22 mouse cellular contexts compared by ENCODE assay signal in the genomic region with DNA sequence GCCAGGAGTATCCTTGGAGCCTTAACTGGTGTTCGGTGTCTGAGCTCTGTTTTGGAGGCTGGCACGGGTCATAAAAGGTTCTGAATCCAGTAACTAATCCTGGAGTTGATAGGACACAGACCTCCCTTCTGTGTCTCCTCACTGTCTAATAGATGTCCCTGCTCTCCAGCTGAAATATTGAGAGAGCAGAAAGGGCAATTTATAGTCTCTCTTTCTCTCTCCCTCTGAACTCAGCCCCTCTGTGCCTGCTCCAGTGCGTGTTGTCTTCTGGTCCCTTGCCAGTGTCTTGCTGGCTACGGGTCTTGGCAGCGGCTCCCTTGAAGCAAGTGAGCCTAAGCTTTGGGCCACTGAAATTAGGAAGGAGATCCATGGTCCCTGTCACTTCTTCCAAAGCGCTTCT. TPM values are rescaled to one million over a fixed set of nuclear protein-coding genes. Genes with fewer than 3 reads are reported as not detected.
A peak's percentile ranks its signal among the peaks of the same experiment; 100 is the strongest.
DNase-seq lines count a peak whose midpoint lies in the region; ATAC-seq lines count a peak whose summit lies in the region.
"Had no signal": no experiment of that assay in that cellular context is flagged by ENCODE, and none has a peak within 500 bp of the region (broad histone marks: within the 10 kb centered on the region; RNA-seq: fewer than 3 reads in every experiment).

No protein-coding gene starts in this region.

- H3K4me3 ChIP-seq in intestine, embryonic 14.5 days (ENCODE audit: low read depth, low read length), result no peak overlapping the region
- H3K4me3 ChIP-seq in intestine, embryonic 16.5 days (ENCODE audit: low read length), result no peak overlapping the region
- H3K4me3 ChIP-seq: heart, adult 2 months; liver, embryonic 13.5 days; neural tube, embryonic 13.5 days had no signal

- 37% methylated on average over 6 of the region's 6 CpGs for WGBS in intestine, embryonic 14.5 days
- 50% methylated on average over 6 of the region's 6 CpGs for WGBS in intestine, embryonic 16.5 days

- DNase-seq in adrenal gland, adult 2 months, result peak; percentile 65
- DNase-seq in adrenal gland, adult 8-10 months, result no peak
- peak; percentile 51 for DNase-seq in intestine, embryonic 14.5 days (ENCODE audit: low spot score)
- DNase-seq in ovary, postnatal 36 days (ENCODE audit: low spot score), result peak; percentile 34
- DNase-seq in ovary, adult 18-20 months (ENCODE audit: low spot score), result no peak
- DNase-seq in skeletal muscle tissue, adult 2 months (ENCODE audit: low read depth, low spot score), result peak; percentile 40
- DNase-seq in left cerebral cortex, postnatal 36 days (ENCODE audit: low spot score in 2 of 2), result no peak
- DNase-seq: cerebellum, adult 11 months; heart, adult 2 months; heart, postnatal 10 days; liver, embryonic 13.5 days; retina, postnatal 1 day; spleen, adult 18-20 months; thymus, postnatal 4 days had no signal

- peaks cover 27% of the 10 kb centered on the region for H3K36me3 ChIP-seq in intestine, embryonic 14.5 days (ENCODE audit: control insufficient read depth, insufficient read depth, low read length)
- H3K36me3 ChIP-seq in intestine, embryonic 16.5 days (ENCODE audit: control insufficient read depth, insufficient read depth, low read length), result peaks cover 11% of the 10 kb centered on the region

- no peak overlapping the region for H3K9ac ChIP-seq in intestine, embryonic 14.5 days (ENCODE audit: low read length)
- H3K9ac ChIP-seq in intestine, embryonic 16.5 days (ENCODE audit: low read depth, low read length), result no peak overlapping the region
- H3K9ac ChIP-seq: liver, embryonic 13.5 days; neural tube, embryonic 13.5 days had no signal

- no peak overlapping the region; the same call in 1 of the 2 replicates for H3K27ac ChIP-seq in intestine, embryonic 14.5 days (ENCODE audit: low read depth)
- no peak overlapping the region for H3K27ac ChIP-seq in intestine, embryonic 16.5 days (ENCODE audit: low read length)
- H3K27ac ChIP-seq: heart, adult 2 months; liver, embryonic 13.5 days; neural tube, embryonic 13.5 days had no signal

- H3K4me2 ChIP-seq in intestine, embryonic 14.5 days (ENCODE audit: low read length), result no peak overlapping the region
- H3K4me2 ChIP-seq in intestine, embryonic 16.5 days (ENCODE audit: low read depth, low read length), result no peak overlapping the region
- H3K4me2 ChIP-seq: liver, embryonic 13.5 days; neural tube, embryonic 13.5 days had no signal

- intact Hi-C loops in left cerebral cortex, postnatal 36 days (cut with DNase I), result no loop called here

- peaks cover 13% of the 10 kb centered on the region for H3K4me1 ChIP-seq in intestine, embryonic 14.5 days (replicated peaks; ENCODE audit: control insufficient read depth, insufficient read depth, low read length)
- H3K4me1 ChIP-seq in intestine, embryonic 16.5 days (ENCODE audit: control insufficient read depth, insufficient read depth, low read length), result peaks cover 12% of the 10 kb centered on the region

- H3K9me3 ChIP-seq in intestine, embryonic 14.5 days (ENCODE audit: control insufficient read depth, low read length), result no peaks in the 10 kb centered on the region
- no peaks in the 10 kb centered on the region for H3K9me3 ChIP-seq in intestine, embryonic 16.5 days (ENCODE audit: control insufficient read depth, low read length)
- H3K9me3 ChIP-seq: liver, embryonic 13.5 days; neural tube, embryonic 13.5 days had no signal

- ATAC-seq in intestine, embryonic 14.5 days (replicated peaks; ENCODE audit: low FRiP score, low TSS enrichment, low read depth), result no peak
- ATAC-seq in intestine, embryonic 16.5 days, result no peak
- ATAC-seq: forebrain, embryonic 16.5 days; hindbrain, embryonic 16.5 days; midbrain, embryonic 16.5 days; Patski had no signal

- H3K27me3 ChIP-seq in intestine, embryonic 14.5 days (replicated peaks; ENCODE audit: control insufficient read depth, insufficient read depth, low read length), result 0 out of 2 replicates have a peak, but pooled peaks cover 5% of the 10 kb centered on the region
- no peaks in the 10 kb centered on the region for H3K27me3 ChIP-seq in intestine, embryonic 16.5 days (replicated peaks; ENCODE audit: control insufficient read depth, insufficient read depth, low read length)
- H3K27me3 ChIP-seq: Patski had no signal

RNA-seq across cellular contexts. Expression of a gene that starts 6.4 kb away (rescaled TPM):
- 10 to 100 TPM; 30.7 to 37.3 TPM for total RNA-seq in adrenal gland, adult 2 months (2021)
- 6.5 and 7.6 TPM in 2 replicates for polyA plus RNA-seq in adrenal gland, adult 2 months (2012; rRNA removed)
- total RNA-seq in adrenal gland, adult 8-10 months (2022), result 10 to 100 TPM; 31.7 to 43.6 (median 38.0) TPM
- 13.4 and 14.9 TPM in 2 replicates for polyA plus RNA-seq in intestine, embryonic 14.5 days (2014; fragmentation: Nextera tagmentation; extraction: Ambion mirVana)
- polyA plus RNA-seq in intestine, embryonic 16.5 days (2015; fragmentation: Nextera tagmentation; extraction: Ambion mirVana), result 18.2 and 18.4 TPM in 2 replicates
- total RNA-seq in left cerebral cortex, postnatal 36 days (2021), result 1 to 10 TPM; 8.1 to 9.0 TPM

RNA-seq across cellular contexts. Expression of a gene that starts 26.5 kb away (rescaled TPM):
- not detected for total RNA-seq in adrenal gland, adult 2 months (2021)
- not detected in 2 replicates for polyA plus RNA-seq in adrenal gland, adult 2 months (2012; rRNA removed)
- under 1 TPM in 1 of 4 experiments, not detected in 3; 0.24 TPM for total RNA-seq in adrenal gland, adult 8-10 months (2022)
- 0.15 and 0.42 TPM in 2 replicates for polyA plus RNA-seq in intestine, embryonic 14.5 days (2014; fragmentation: Nextera tagmentation; extraction: Ambion mirVana)
- 0.31 and 0.36 TPM in 2 replicates for polyA plus RNA-seq in intestine, embryonic 16.5 days (2015; fragmentation: Nextera tagmentation; extraction: Ambion mirVana)
- total RNA-seq in left cerebral cortex, postnatal 36 days (2021), result not detected
- total RNA-seq: left cerebral cortex, postnatal 25 days had no signal
- polyA plus RNA-seq: forebrain, embryonic 16.5 days; hindbrain, embryonic 16.5 days; liver, embryonic 13.5 days; midbrain, embryonic 16.5 days; testis, adult 2 months had no signal

RNA-seq across cellular contexts. Expression of a gene that starts 33.5 kb away (rescaled TPM):
- 10 to 100 TPM in 1 of 2 experiments, 1 to 10 TPM in 1; 3.3 to 14.4 TPM for total RNA-seq in adrenal gland, adult 2 months (2021)
- 4.1 and 7.4 TPM in 2 replicates for polyA plus RNA-seq in adrenal gland, adult 2 months (2012; rRNA removed)
- total RNA-seq in adrenal gland, adult 8-10 months (2022), result 10 to 100 TPM in 2 of 4 experiments, 1 to 10 TPM in 2; 2.7 to 16.3 (median 7.6) TPM
- 3.8 and 4.0 TPM in 2 replicates for polyA plus RNA-seq in intestine, embryonic 14.5 days (2014; fragmentation: Nextera tagmentation; extraction: Ambion mirVana)
- polyA plus RNA-seq in intestine, embryonic 16.5 days (2015; fragmentation: Nextera tagmentation; extraction: Ambion mirVana), result 4.6 and 5.2 TPM in 2 replicates
- 1 to 10 TPM; 3.5 to 4.4 TPM for total RNA-seq in left cerebral cortex, postnatal 36 days (2021)

RNA-seq across cellular contexts. Expression of a gene that starts 44.1 kb away (rescaled TPM):
- 10 to 100 TPM; 44.9 to 47.9 TPM for total RNA-seq in adrenal gland, adult 2 months (2021)
- 24.2 and 26.0 TPM in 2 replicates for polyA plus RNA-seq in adrenal gland, adult 2 months (2012; rRNA removed)
- 10 to 100 TPM; 33.1 to 44.9 (median 41.1) TPM for total RNA-seq in adrenal gland, adult 8-10 months (2022)
- 86.7 and 92.2 TPM in 2 replicates for polyA plus RNA-seq in intestine, embryonic 14.5 days (2014; fragmentation: Nextera tagmentation; extraction: Ambion mirVana)
- 93.6 and 94.9 TPM in 2 replicates for polyA plus RNA-seq in intestine, embryonic 16.5 days (2015; fragmentation: Nextera tagmentation; extraction: Ambion mirVana)
- 10 to 100 TPM; 31.4 to 33.5 TPM for total RNA-seq in left cerebral cortex, postnatal 36 days (2021)

Comparison
In these comparisons a context has a peak if more than half of its experiments do, and no peak if none do; other contexts are left out.
1. DNase-seq: peak in adrenal gland, adult 2 months (single experiment), intestine, embryonic 14.5 days (single experiment), ovary, postnatal 36 days (single experiment) and skeletal muscle tissue, adult 2 months (single experiment); none in adrenal gland, adult 8-10 months (single experiment), ovary, adult 18-20 months (single experiment) and left cerebral cortex, postnatal 36 days (0 of 2).